Mouse (Mus musculus) CH12.LX (cell line): Measurements from ENCODE around the gene Dnaja1. TPM values are rescaled to one million over a fixed set of nuclear protein-coding genes. Genes with fewer than 3 reads are reported as not detected.

Experiments
- DNase-seq: peaks from one replicate; pipeline ENCODE4 v3.0.0-alpha.2; 2013; ENCODE audit errors: extremely low read depth
- H3K27ac ChIP-seq: 2 replicates; pipeline ENCODE4 v1.5.1; 2012; ENCODE audit warnings: low read depth, mild to moderate bottlenecking, control low read depth, moderate library complexity; ENCODE audit not compliant: insufficient read depth
- H3K27me3 ChIP-seq: replicated peaks from 2 replicates; pipeline ENCODE3; 2012; ENCODE audit warnings: inconsistent platforms
- H3K36me3 ChIP-seq, 2 experiments: replicated peaks in 1 of 2; 2 replicates each; pipeline versions ENCODE3 to v1.6.1; 2012; ENCODE audit warnings: inconsistent platforms in 1 of 2, low read length in 1 of 2, mild to moderate bottlenecking in 1 of 2, mixed read lengths in 1 of 2, moderate library complexity in 1 of 2; ENCODE audit not compliant: control insufficient read depth in 1 of 2, insufficient read depth in 1 of 2
- H3K4me1 ChIP-seq, 2 experiments: 2 replicates each; pipeline ENCODE4 v1.6.1; 2012; ENCODE audit warnings: inconsistent platforms in 1 of 2, moderate library complexity in 1 of 2; ENCODE audit not compliant: insufficient read depth in 2 of 2, control insufficient read depth in 1 of 2
- H3K4me2 ChIP-seq: 2 replicates; pipeline ENCODE4 v1.6.1; 2012; ENCODE audit warnings: low read depth, mild to moderate bottlenecking, control low read depth; ENCODE audit not compliant: poor library complexity, insufficient read depth, severe bottlenecking
- H3K4me3 ChIP-seq, 3 experiments: fragments of 150-350 bp in 1 of 3; sonication (generic) in 1 of 3; replicated peaks in 1 of 3; 2 replicates each; pipeline versions ENCODE3 to v1.5.1; 2011 to 2012; ENCODE audit warnings: low read depth in 2 of 3, low read length in 2 of 3, mild to moderate bottlenecking in 2 of 3, moderate library complexity in 2 of 3, control low read depth in 1 of 3, improper control_type of control experiment in 1 of 3, inconsistent platforms in 1 of 3, mixed read lengths in 1 of 3; ENCODE audit not compliant: poor library complexity in 1 of 3
- H3K79me2 ChIP-seq: replicated peaks from 2 replicates; pipeline ENCODE4 v1.6.1; 2012; ENCODE audit warnings: mild to moderate bottlenecking, moderate library complexity; ENCODE audit not compliant: control insufficient read depth, poor library complexity, insufficient read depth, severe bottlenecking; ENCODE audit errors: extremely low read depth
- H3K9ac ChIP-seq: 2 replicates; pipeline ENCODE4 v1.6.1; 2012; ENCODE audit warnings: low read depth, mild to moderate bottlenecking, control low read depth, moderate library complexity; ENCODE audit not compliant: insufficient read depth
- H3K9me3 ChIP-seq: replicated peaks from 2 replicates; pipeline ENCODE3; 2012; ENCODE audit warnings: low read length, inconsistent platforms, mixed read lengths
- BHLHE40 ChIP-seq: IDR thresholded peaks from 2 replicates; pipeline ENCODE4 v1.6.1; 2011; ENCODE audit warnings: mild to moderate bottlenecking, low read depth, low read length, improper control_type of control experiment
- CHD2 ChIP-seq: IDR thresholded peaks from 2 replicates; pipeline ENCODE4 v1.6.1; 2011; ENCODE audit warnings: low read length, improper control_type of control experiment
- CTCF ChIP-seq, 2 experiments: IDR thresholded peaks in 1 of 2; conservative IDR thresholded peaks in 1 of 2; 2 replicates each; pipeline ENCODE4 v1.5.1; 2011 to 2012; ENCODE audit warnings: low read depth in 2 of 2, low read length in 2 of 2, improper control_type of control experiment in 1 of 2, inconsistent platforms in 1 of 2, mild to moderate bottlenecking in 1 of 2, moderate library complexity in 1 of 2
- E2F4 ChIP-seq: IDR thresholded peaks from 2 replicates; pipeline ENCODE4 v1.6.1; 2011; ENCODE audit warnings: low read depth, low read length, improper control_type of control experiment; ENCODE audit not compliant: insufficient replicate concordance
- ELF1 ChIP-seq: IDR thresholded peaks from 2 replicates; pipeline ENCODE4 v1.6.1; 2014; ENCODE audit warnings: low read depth, mild to moderate bottlenecking, inconsistent platforms, low read length, improper control_type of control experiment
- EP300 ChIP-seq: IDR thresholded peaks from 2 replicates; pipeline ENCODE4 v1.6.1; 2011; ENCODE audit warnings: low read length, improper control_type of control experiment
- ETS1 ChIP-seq: conservative IDR thresholded peaks from 2 replicates; pipeline ENCODE4 v1.6.1; 2012; ENCODE audit warnings: low read depth, mild to moderate bottlenecking, inconsistent platforms, low read length, improper control_type of control experiment, moderate library complexity
- GABPA ChIP-seq: IDR thresholded peaks from 2 replicates; pipeline ENCODE4 v1.6.1; 2012; ENCODE audit warnings: low read depth, low read length, improper control_type of control experiment, inconsistent platforms; ENCODE audit not compliant: insufficient replicate concordance
- IRF4 ChIP-seq: IDR thresholded peaks from 2 replicates; pipeline ENCODE4 v1.6.1; 2014; ENCODE audit warnings: low read depth, mild to moderate bottlenecking, inconsistent platforms, low read length, improper control_type of control experiment
- JUN ChIP-seq: IDR thresholded peaks from 2 replicates; pipeline ENCODE4 v1.6.1; 2011; ENCODE audit warnings: low read depth, mild to moderate bottlenecking, low read length, improper control_type of control experiment, moderate library complexity; ENCODE audit not compliant: insufficient read depth
- JUND ChIP-seq: conservative IDR thresholded peaks from 2 replicates; pipeline ENCODE4 v1.6.1; 2011; ENCODE audit warnings: low read depth, low read length, improper control_type of control experiment
- KAT2A ChIP-seq: IDR thresholded peaks from 2 replicates; pipeline ENCODE4 v1.6.1; 2012; ENCODE audit warnings: low read length, improper control_type of control experiment, inconsistent platforms; ENCODE audit not compliant: insufficient replicate concordance
- MAFK ChIP-seq: IDR thresholded peaks from 2 replicates; pipeline ENCODE4 v1.6.1; 2011; ENCODE audit warnings: low read length, improper control_type of control experiment; ENCODE audit not compliant: insufficient replicate concordance
- MAX ChIP-seq: IDR thresholded peaks from 2 replicates; pipeline ENCODE4 v1.6.1; 2011; ENCODE audit warnings: low read length, improper control_type of control experiment
- MAZ ChIP-seq: IDR thresholded peaks from 2 replicates; pipeline ENCODE4 v1.6.1; 2012; ENCODE audit warnings: low read depth, mild to moderate bottlenecking, inconsistent platforms, low read length, improper control_type of control experiment, moderate library complexity
- MEF2A ChIP-seq: IDR thresholded peaks from 2 replicates; pipeline ENCODE4 v1.6.1; 2014; ENCODE audit warnings: low read depth, mild to moderate bottlenecking, inconsistent platforms, low read length, improper control_type of control experiment, borderline replicate concordance
- MXI1 ChIP-seq: IDR thresholded peaks from 2 replicates; pipeline ENCODE4 v1.6.1; 2011; ENCODE audit warnings: mild to moderate bottlenecking, low read depth, low read length, improper control_type of control experiment
- MYC ChIP-seq: IDR thresholded peaks from 2 replicates; pipeline ENCODE4 v1.6.1; 2011; ENCODE audit warnings: low read depth, mild to moderate bottlenecking, improper control_type of control experiment, low read length
- NELFE ChIP-seq: IDR thresholded peaks from 2 replicates; pipeline ENCODE4 v1.6.1; 2011; ENCODE audit warnings: low read depth, low read length, improper control_type of control experiment
- NRF1 ChIP-seq: IDR thresholded peaks from 2 replicates; pipeline ENCODE4 v1.6.1; 2014; ENCODE audit warnings: low read depth, mild to moderate bottlenecking, inconsistent platforms, low read length, improper control_type of control experiment, moderate library complexity
- POLR2AphosphoS2 ChIP-seq: IDR thresholded peaks from 2 replicates; pipeline ENCODE4 v1.6.1; 2011; ENCODE audit warnings: low read depth, low read length, improper control_type of control experiment
- RAD21 ChIP-seq: IDR thresholded peaks from 2 replicates; pipeline ENCODE4 v1.6.1; 2011; ENCODE audit warnings: low read depth, mild to moderate bottlenecking, low read length, improper control_type of control experiment, moderate library complexity
- RCOR1 ChIP-seq: conservative IDR thresholded peaks from 2 replicates; pipeline ENCODE4 v1.6.1; 2012; ENCODE audit warnings: low read depth, mild to moderate bottlenecking, inconsistent platforms, low read length, improper control_type of control experiment
- SIN3A ChIP-seq: IDR thresholded peaks from 2 replicates; pipeline ENCODE4 v1.6.1; 2012; ENCODE audit warnings: low read length, improper control_type of control experiment, inconsistent platforms
- SMC3 ChIP-seq: IDR thresholded peaks from 2 replicates; pipeline ENCODE4 v1.6.1; 2011; ENCODE audit warnings: low read depth, low read length, improper control_type of control experiment
- TBP ChIP-seq: conservative IDR thresholded peaks from 2 replicates; pipeline ENCODE4 v1.6.1; 2011; ENCODE audit warnings: low read depth, low read length, improper control_type of control experiment
- UBTF ChIP-seq: IDR thresholded peaks from 2 replicates; pipeline ENCODE4 v1.6.1; 2012; ENCODE audit warnings: low read depth, mild to moderate bottlenecking, inconsistent platforms, low read length, improper control_type of control experiment, moderate library complexity
- USF1 ChIP-seq: IDR thresholded peaks from 2 replicates; pipeline ENCODE4 v1.6.1; 2014; ENCODE audit warnings: low read depth, mild to moderate bottlenecking, inconsistent platforms, low read length, improper control_type of control experiment
- USF2 ChIP-seq: conservative IDR thresholded peaks from 2 replicates; pipeline ENCODE4 v1.6.1; 2011; ENCODE audit warnings: low read depth, low read length, improper control_type of control experiment
- ZC3H11A ChIP-seq: IDR thresholded peaks from 2 replicates; pipeline ENCODE4 v1.6.1; 2012; ENCODE audit warnings: low read depth, mild to moderate bottlenecking, inconsistent platforms, low read length, improper control_type of control experiment
- ZKSCAN1 ChIP-seq: IDR thresholded peaks from 2 replicates; pipeline ENCODE4 v1.6.1; 2012; ENCODE audit warnings: low read depth, inconsistent platforms, low read length, improper control_type of control experiment, borderline replicate concordance
- ZNF384 ChIP-seq: IDR thresholded peaks from 2 replicates; pipeline ENCODE4 v1.6.1; 2012; ENCODE audit warnings: low read depth, low read length, improper control_type of control experiment, inconsistent platforms
- dilution Hi-C: fragments of 300-500 bp; cut with MboI; formaldehyde crosslinking; loops from 2 replicates; pipeline ENCODE4 v1.14.3; 2020; ENCODE audit warnings: low sequenced_read_pairs; ENCODE audit not compliant: extremely low pct_unique_long_range_greater_than_20kb, extremely low pct_ligation_motif_present
- in situ Hi-C: fragments of 300-500 bp; cut with MboI; formaldehyde crosslinking; loops from 3 replicates; pipeline ENCODE4 v1.14.3; 2019; ENCODE audit warnings: low sequenced_read_pairs, low pct_ligation_motif_present, low pct_unique_long_range_greater_than_20kb, mixed read lengths
- polyA plus RNA-seq: library from polyadenylated mRNA; unstranded; fragments of >175 nt; gene quantifications from 2 replicates; pipeline ENCODE4 v1.2.1, GENCODE M21; 2012; ENCODE audit warnings: low read depth; ENCODE audit not compliant: insufficient read length
- total RNA-seq, 2 experiments: library from RNA; depleted of rRNA; stranded (reverse); fragments of 300-350 nt in 1 of 2; fragments of >200 nt in 1 of 2; gene quantifications; 2 replicates each; pipeline ENCODE4 v1.2.3; 2012 to 2014

Gene Dnaja1
- total and polyA plus RNA-seq, 3 experiments: 67.9 to 485 (median 117) TPM

DNA sequence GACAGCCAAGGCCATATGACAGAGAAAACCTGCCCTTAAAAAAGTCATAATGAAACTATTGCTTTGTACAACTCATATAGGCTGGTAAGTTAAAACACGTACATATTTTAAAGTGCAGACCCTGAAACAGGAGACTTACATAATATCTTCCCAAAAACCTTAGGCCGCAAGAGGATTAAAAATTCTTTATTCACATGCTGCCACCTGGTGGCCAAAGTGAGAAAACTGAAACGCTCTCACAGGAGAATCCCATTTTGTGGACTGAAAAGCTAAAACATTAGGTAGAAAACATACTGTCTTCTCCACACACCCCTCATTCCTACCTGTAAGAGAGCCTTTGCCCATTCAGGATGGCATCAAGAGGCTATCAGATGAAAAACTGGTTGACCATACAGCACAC, 40.0 kb upstream of the Dnaja1 start:
- H3K9ac ChIP-seq: 0 out of 2 replicates have a peak overlapping the region, but pooled peaks have one; percentile 11
- peaks cover 11 to 14% of the 10 kb centered on the region in 2 experiments for H3K4me1 ChIP-seq
- H3K79me2 ChIP-seq: no peaks in the 10 kb centered on the region
- H3K27me3 ChIP-seq: no peaks in the 10 kb centered on the region
- peak overlapping the region; percentile 72 for H3K27ac ChIP-seq
- H3K36me3 ChIP-seq: peaks cover 16 to 31% of the 10 kb centered on the region in 2 experiments
- dilution Hi-C loops: no loop called here
- no peaks in the 10 kb centered on the region for H3K9me3 ChIP-seq
- peak overlapping the region; percentile 38; the same call in 1 of the 2 replicates for H3K4me2 ChIP-seq
- peak; percentile 54 for DNase-seq
- no peak overlapping the region for H3K4me3 ChIP-seq
- TF ChIP-seq RCOR1 (no peak), ETS1 (no peak), USF1 (no peak), JUND (no peak), ZC3H11A (no peak), KAT2A (no peak), ZNF384 (no peak), MAX (no peak), TBP (no peak), IRF4 (peak; percentile 34; the same call in 1 of the 2 replicates), EP300 (no peak), SIN3A (no peak; the same call in 1 of the 2 replicates), GABPA (no peak), E2F4 (no peak), BHLHE40 (no peak), USF2 (no peak), CTCF (conservative IDR thresholded peaks at IDR 0.05 in 1 of 2, IDR thresholded peaks at IDR 0.05 in 1 of 2; ENCODE audit: low read depth in 2 of 2, low read length in 2 of 2) (peak; percentile 59 to 75), MXI1 (no peak), NELFE (no peak), UBTF (no peak), ELF1 (no peak), MAFK (no peak), CHD2 (no peak), POLR2AphosphoS2 (no peak), MEF2A (no peak), NRF1 (no peak), SMC3 (peak; percentile 49), MAZ (no peak), MYC (no peak), ZKSCAN1 (no peak), JUN (0 out of 2 replicates have a peak, but pooled peaks have one; percentile 3), RAD21 (peak; percentile 59)
- TF ChIP-seq, all 38 proteins: peak for 5
- in situ Hi-C loops: loop anchor here (25.0 kb wide), 1 partner anchor 545 kb away; the partner anchor contains the start of gene Aco1
